Mouse (Mus musculus): ENCODE measurements around the gene Rerg. TPM values are rescaled to one million over a fixed set of nuclear protein-coding genes. Genes with fewer than 3 reads are reported as not detected.
"Not testable (repeated sequence)": the region's sequence is repeated elsewhere in the genome, so short reads cannot be mapped to it uniquely, and the experiment has no call there.

Gene Rerg
- total RNA-seq, 2 experiments from 2014 or later = 38.4 to 39.2 TPM

DNA sequence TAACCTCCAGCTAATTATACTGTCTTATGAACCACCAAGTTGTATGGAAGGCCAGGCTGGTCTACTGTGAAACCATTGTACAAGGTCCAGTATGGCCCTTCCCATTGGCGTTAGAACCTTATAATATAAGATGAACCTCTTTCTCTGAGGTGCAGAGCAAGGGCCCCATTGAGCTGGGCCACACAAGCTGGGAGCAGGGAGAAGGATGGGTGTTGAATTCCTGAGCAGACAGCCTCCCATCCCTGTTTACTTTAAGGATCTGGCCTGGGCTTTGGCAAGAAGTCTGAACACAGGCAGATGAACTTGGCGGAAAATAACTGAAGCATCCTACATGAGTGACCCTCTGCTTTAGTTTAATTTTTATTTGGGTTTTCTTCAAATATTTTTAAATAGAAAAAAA lies 75.8 kb downstream of the Rerg start:
- DNase-seq (ENCODE audit: extremely low spot score in 1 of 2, low spot score in 1 of 2) = no peak

DNA sequence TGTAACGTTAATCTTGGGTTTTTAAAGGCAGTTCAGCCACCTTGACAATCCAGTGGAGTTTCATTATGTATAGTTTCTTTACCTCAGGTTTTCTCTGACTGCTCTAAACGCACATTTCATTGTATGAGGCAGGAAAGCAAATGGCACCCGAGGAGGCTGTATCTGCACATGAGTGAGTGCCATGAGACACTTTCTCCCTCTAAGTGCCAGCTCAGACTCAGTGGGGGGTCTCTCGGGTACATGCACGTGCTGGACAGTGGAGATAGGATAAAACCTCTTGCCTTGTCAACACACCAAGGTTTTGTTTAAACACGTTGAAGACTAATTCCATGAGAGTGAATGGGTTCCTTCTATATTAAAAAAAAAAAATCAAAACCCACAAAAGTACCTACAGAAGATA lies 81.8 kb downstream of the Rerg start:
- no peak for DNase-seq (ENCODE audit: extremely low spot score in 1 of 2, low spot score in 1 of 2)

DNA sequence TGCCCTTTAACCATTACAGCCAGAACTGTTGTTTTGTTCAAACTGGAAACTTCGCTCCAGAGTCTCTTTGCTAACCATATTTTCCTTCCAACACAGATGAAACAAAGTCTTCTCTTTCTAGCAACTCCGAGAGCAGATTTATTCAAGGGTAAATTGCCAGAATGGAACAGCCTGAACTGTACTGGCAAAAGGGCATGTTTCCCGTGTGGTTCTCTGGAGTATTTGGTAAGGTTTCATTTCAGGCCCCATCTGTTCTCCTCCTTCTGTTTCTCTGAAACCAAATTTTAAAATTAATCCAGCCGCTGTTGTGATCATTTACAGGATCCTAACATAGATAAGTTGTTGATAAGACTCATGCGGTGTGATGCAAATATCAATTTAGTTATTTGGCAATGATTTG lies 82.3 kb downstream of the Rerg start:
- DNase-seq (ENCODE audit: extremely low spot score in 1 of 2, low spot score in 1 of 2) = no peak

DNA sequence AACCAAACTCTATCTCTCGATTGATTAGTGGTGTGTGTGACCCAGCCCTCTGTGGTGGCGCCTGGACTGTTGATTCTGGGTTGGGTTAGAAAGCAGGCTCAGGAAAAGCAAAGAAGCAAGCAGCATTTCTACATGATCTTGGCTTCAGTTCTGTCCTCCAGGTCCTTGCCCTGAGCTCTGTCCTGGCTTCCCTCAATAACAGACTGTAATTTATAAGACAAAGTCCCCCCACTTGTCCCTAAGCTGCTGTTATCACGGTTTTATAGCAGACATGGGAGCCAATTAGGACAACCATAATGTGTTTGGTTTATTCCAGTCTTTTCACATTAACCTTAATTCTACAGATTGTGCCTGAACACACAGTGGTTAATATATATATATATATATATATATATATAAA lies 82.8 kb downstream of the Rerg start:
- no peak for DNase-seq (ENCODE audit: extremely low spot score in 1 of 2, low spot score in 1 of 2)

DNA sequence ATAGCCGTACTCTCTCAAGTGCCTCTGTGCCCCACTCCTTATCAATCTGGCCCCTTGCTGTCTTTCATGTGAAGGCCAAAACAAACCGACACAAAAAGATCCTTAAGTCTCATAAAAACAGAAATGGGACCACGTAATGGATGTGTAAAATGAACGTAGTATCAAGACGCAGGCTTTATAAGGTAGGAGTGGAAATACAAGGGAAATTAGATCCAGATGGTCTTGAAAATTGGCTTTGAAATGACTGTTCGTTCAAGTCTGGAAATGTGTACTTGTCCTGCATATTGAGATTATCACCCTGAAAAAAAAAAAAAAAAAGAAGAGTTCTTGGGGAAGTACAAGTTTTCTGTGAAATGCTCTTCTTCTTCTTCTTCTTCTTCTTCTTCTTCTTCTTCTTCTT lies 90.6 kb downstream of the Rerg start:
- no peak for DNase-seq (ENCODE audit: extremely low spot score in 1 of 2, low spot score in 1 of 2)

DNA sequence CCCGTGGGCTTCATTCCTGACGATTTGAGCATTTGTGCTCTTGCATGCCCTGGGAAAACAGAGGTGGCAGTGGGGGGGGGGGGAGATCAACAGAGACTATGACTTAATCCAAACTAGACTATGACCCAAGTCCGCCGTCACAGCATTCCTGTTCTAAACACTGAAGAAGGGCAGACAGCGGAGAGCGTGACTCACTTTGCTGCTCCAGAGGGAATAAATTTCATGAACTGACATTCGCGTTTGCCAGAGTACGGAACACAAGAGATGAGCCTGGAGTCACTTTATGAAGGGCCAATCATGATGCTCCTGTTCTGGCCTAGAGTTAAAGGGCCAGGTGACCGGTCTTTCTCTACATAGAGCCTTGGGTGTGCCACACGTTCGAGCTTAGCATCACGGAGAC lies 93.6 kb downstream of the Rerg start:
- DNase-seq (ENCODE audit: extremely low spot score in 1 of 2, low spot score in 1 of 2) = no peak

DNA sequence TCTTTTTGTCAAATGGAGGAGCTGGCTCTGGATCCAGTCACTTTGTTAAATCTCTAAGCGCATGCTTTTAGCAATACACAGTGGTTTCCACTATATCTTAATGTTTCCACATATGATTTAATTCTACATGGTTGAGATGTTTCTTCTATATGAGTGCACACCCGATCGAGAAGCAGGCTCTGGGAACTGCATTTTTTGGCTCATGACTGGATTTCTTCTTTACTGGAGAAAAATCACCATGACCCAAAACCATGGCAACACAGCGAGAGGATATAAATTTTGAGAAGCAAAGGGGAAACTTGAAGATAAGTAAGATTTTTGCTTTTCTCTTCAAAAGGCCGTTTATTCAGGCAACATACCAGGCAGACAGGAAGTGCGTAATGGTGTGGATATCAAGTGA lies 94.1 kb downstream of the Rerg start:
- no peak for DNase-seq (ENCODE audit: extremely low spot score in 1 of 2, low spot score in 1 of 2)

GRCm38 (mm10) chr6:137072256-137072655 lies 98.0 kb downstream of the Rerg start:
- DNase-seq (ENCODE audit: extremely low spot score in 1 of 2, low spot score in 1 of 2) = no peak

DNA sequence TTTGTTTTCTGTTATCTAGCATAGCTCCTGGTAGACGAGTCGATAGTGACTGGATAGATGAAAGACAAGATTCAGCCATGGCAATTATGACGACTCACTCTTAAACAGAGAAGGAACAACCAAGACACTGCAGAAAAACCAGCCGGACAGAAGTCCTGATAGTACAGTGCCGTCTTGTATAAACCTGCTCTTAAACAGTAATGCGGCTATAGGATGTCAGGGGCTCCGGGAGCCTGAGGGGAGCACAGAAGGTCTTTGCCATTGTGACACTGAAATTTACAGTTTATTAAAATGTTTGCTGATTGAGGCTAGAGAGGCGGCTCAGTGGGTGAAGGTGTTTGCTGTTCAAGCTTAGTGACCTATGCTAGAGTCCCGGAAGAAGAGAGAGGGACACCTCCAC lies 98.8 kb downstream of the Rerg start:
- DNase-seq (ENCODE audit: extremely low spot score in 1 of 2, low spot score in 1 of 2) = no peak

DNA sequence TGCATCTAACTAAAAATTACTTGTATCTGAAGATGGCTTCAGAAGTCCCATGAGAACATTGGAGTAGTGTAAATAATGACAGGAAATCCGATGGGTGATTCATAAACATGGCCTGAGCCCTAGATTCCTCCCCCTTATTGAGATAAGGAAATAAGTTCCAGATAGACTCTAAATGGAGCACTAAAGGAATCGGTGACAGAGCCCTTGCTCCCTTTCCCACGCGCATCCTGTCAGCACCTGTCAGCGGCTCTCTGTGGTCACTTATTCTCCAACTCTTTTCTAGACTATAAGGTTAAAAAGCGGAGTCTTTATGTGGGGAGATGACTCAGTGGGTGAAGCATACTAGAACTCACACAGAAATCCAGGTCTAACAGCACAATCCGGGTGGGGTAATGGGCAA lies 104.8 kb downstream of the Rerg start:
- DNase-seq (ENCODE audit: extremely low spot score in 1 of 2, low spot score in 1 of 2) = no peak

- peak in 1 of 2 experiments; percentile 41 for DNase-seq (ENCODE audit: extremely low spot score in 1 of 2, low spot score in 1 of 2)
Observed at GRCm38 (mm10) chr6:137064786-137065185, 105.5 kb downstream of the Rerg start.

DNA sequence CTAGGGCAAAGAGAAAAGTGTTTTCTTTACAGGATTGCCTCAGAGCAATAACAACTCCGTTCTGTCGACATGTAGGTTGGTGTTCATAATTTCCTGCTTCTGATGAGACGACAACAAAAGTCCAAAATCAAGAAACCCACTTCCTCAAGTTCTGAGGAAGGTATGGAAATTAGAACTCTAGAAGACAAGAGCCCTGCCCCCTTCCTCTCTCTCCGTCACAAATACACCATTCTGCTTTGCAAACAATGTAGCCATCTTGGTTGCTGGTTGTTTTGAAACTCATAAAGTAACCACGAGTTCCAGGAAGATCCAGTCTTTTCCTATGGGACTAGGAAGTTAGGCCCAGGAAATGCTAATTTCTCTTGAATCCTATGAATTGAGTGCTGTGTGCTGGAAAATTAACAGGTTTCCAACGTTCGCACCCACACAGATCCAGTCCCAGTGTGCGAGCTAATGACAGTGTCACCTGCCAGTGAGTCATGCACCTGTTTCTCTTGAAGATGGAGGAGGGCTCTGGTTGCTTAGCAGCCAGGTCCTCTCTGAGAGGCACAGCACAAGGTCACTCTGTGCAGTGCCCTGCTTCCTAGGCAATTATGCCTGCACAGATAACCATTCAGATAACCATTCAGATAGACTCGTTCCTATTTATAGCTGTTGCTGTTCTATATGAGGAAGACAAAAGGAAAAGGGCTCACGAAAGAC lies 106.9 kb downstream of the Rerg start:
- no peak for DNase-seq (ENCODE audit: extremely low spot score in 1 of 2, low spot score in 1 of 2)

GRCm38 (mm10) chr6:137061880-137062531 lies 108.3 kb downstream of the Rerg start:
- no peak for DNase-seq (ENCODE audit: extremely low spot score in 1 of 2, low spot score in 1 of 2)

DNA sequence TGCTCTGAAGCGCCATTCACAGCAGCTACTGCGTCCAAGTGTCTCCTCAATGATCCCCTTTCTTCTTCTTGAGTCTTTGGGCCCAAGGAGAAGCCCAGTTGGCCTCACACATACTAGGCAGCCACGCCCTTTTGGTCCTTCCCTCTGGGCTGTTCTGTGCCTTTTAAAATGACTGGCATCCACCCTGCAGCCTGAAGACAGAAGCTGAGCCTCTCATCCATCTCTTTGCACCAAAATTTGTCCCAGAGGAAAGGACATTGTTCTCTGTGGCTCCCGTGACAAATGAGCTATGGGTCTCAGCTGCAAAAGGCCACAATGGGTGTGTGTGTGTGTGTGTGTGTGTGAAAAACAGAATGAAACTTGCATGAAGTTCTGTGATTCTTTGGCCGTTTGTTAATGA lies 109.7 kb downstream of the Rerg start:
- no peak for DNase-seq (ENCODE audit: extremely low spot score in 1 of 2, low spot score in 1 of 2)

GRCm38 (mm10) chr6:137058257-137058656 lies 112.0 kb downstream of the Rerg start:
- DNase-seq (ENCODE audit: extremely low spot score in 1 of 2, low spot score in 1 of 2) = no peak

GRCm38 (mm10) chr6:137054073-137054472 lies 116.2 kb downstream of the Rerg start:
- DNase-seq (ENCODE audit: extremely low spot score in 1 of 2, low spot score in 1 of 2) = no peak

DNA sequence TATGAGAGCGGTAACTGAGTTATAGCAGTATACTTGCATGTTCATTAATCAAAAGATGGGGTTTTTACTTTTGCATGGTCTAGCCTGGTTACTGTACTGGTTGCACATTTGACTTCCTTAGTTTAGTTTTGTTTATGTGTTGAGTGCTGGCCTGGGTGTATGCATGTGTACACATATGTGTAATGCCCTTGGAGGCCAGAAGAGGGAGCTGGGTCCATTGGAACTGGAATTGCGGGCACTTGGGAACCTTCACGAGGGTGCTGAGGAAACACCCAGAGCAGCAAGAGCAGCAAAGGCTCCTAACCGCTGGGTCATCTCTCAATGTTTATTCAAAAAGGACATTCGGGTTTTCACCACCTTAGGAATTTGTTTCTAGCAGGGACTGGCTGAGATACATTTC lies 116.8 kb downstream of the Rerg start:
- peak in 1 of 2 experiments; percentile 48 for DNase-seq (ENCODE audit: extremely low spot score in 1 of 2, low spot score in 1 of 2)

GRCm38 (mm10) chr6:137053006-137053405 lies 117.3 kb downstream of the Rerg start:
- DNase-seq (ENCODE audit: extremely low spot score in 1 of 2, low spot score in 1 of 2) = no peak

DNA sequence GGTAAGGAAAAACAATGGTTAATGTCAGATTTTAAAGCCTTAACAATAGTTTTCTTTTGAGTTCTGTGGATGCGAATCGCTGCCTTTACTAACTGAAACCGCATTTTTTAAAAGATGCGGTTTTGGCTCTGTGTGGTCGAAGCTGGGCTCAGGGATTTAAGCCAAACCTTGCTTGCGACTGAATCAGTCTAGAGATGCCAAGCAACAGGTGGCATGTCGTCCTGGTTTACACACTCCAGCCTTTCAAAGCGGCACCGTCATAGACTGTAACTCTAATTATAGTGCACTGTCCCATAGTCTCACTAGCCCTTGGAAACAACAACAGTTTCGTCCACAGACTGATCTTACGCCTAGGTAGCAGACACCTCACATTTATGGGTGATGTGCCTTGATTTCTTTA lies 123.3 kb downstream of the Rerg start:
- no peak for DNase-seq (ENCODE audit: extremely low spot score in 1 of 2, low spot score in 1 of 2)

DNA sequence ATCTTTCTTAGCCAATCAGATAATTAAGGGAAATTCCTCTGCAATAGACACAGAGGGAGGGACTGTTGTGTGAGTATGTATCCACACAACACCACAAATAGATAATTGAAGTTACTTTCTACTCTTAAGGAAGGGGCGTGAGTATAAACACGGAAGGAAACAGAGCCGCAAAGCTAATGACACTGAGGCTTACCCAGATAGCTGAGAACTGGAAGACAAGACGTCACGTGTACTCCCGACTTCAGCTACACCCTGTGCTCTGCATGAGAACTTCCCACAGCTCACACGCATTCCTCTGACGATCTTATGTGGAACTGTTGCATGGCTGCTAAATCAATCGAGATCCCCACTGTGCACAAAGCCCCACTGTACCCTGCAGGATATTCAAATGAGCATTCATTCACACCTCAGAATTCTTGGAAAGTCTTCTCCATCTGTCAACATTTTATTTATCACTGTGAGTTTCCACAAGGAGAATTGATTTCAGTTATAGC lies 125.2 kb downstream of the Rerg start:
- no peak for DNase-seq (ENCODE audit: extremely low spot score in 1 of 2, low spot score in 1 of 2)

- not testable (repeated sequence) for DNase-seq (ENCODE audit: extremely low spot score in 1 of 2, low spot score in 1 of 2)
Observed at GRCm38 (mm10) chr6:137035611-137036395, 134.5 kb downstream of the Rerg start.
